Comparison of ENCODE assay signal across 11 mouse cellular contexts in the genomic region with DNA sequence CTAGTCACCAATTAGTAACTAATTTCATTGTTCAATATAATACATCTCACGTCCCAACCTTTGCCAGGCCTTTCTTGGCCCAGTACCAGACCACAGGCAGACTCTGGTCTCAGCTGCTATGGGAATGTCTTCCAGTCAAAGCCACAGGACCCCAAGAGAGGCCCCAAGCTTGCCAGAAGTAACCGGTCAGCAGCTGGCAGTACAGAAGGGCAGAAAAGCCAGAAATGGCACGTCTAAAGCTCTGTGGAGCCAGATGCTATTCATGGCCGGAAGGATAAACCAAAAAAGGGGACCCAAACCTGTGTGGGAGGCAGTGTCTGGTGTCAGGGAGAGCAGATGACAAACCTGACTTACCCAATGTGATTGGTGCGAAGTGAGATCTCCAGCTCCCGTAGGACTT. TPM values are rescaled to one million over a fixed set of nuclear protein-coding genes. Genes with fewer than 3 reads are reported as not detected.
DNase-seq lines count a peak whose midpoint lies in the region; ATAC-seq and TF ChIP-seq lines count a peak whose summit lies in the region.
"Had no signal": no experiment of that assay in that cellular context is flagged by ENCODE, and none has a peak within 500 bp of the region (broad histone marks: within the 10 kb centered on the region; RNA-seq: fewer than 3 reads in every experiment).

No protein-coding gene starts in this region.

- H3K4me3 ChIP-seq in forebrain, embryonic 15.5 days: no peak overlapping the region
- no peak overlapping the region for H3K4me3 ChIP-seq in forebrain, embryonic 16.5 days (replicated peaks; ENCODE audit: low read length)
- no peak overlapping the region for H3K4me3 ChIP-seq in CH12.LX (replicated peaks in 1 of 3; ENCODE audit: low read depth in 2 of 3, low read length in 2 of 3, poor library complexity in 1 of 3)
- no peak overlapping the region for H3K4me3 ChIP-seq in limb, embryonic 10.5 days
- H3K4me3 ChIP-seq: midbrain, embryonic 12.5 days had no signal

- H3K9ac ChIP-seq in forebrain, embryonic 15.5 days (replicated peaks): no peak overlapping the region
- no peak overlapping the region for H3K9ac ChIP-seq in forebrain, embryonic 16.5 days (replicated peaks; ENCODE audit: low read depth, low read length)
- no peak overlapping the region for H3K9ac ChIP-seq in CH12.LX (ENCODE audit: insufficient read depth, low read depth)
- H3K9ac ChIP-seq: midbrain, embryonic 12.5 days had no signal

- TF ChIP-seq RAD21 in CH12.LX (IDR thresholded peaks at IDR 0.05; ENCODE audit: low read depth, low read length): no peak

- dilution Hi-C loops in CH12.LX (cut with MboI; ENCODE audit: extremely low pct_ligation_motif_present, extremely low pct_unique_long_range_greater_than_20kb, low sequenced_read_pairs): no loop called here

- intact Hi-C loops in left cerebral cortex, postnatal 25 days (cut with DNase I): no loop called here

- H3K36me3 ChIP-seq in forebrain, embryonic 15.5 days: no peaks in the 10 kb centered on the region
- H3K36me3 ChIP-seq in forebrain, embryonic 16.5 days (ENCODE audit: control insufficient read depth, insufficient read depth): no peaks in the 10 kb centered on the region
- peaks cover 16 to 68% of the 10 kb centered on the region in 2 experiments for H3K36me3 ChIP-seq in CH12.LX (replicated peaks in 1 of 2; ENCODE audit: control insufficient read depth in 1 of 2, insufficient read depth in 1 of 2, low read length in 1 of 2)
- peaks cover 63% of the 10 kb centered on the region for H3K36me3 ChIP-seq in limb, embryonic 10.5 days
- H3K36me3 ChIP-seq: midbrain, embryonic 12.5 days had no signal

- in situ Hi-C loops in CH12.LX (cut with MboI; ENCODE audit: low pct_ligation_motif_present, low pct_unique_long_range_greater_than_20kb, low sequenced_read_pairs): loop anchor here (5.0 kb wide), 1 partner anchor 33 kb away; no protein-coding TSS in a partner anchor

- H3K79me2 ChIP-seq in CH12.LX (replicated peaks; ENCODE audit: control insufficient read depth, extremely low read depth, insufficient read depth, poor library complexity, severe bottlenecking): no peaks in the 10 kb centered on the region; the same call in 1 of the 2 replicates

- 67% methylated on average over 6 of the region's 6 CpGs for WGBS in forebrain, embryonic 15.5 days
- WGBS in forebrain, embryonic 16.5 days: 75% methylated on average over 6 of the region's 6 CpGs
- 88% methylated on average over 6 of the region's 6 CpGs for WGBS in limb, embryonic 10.5 days

- DNase-seq in kidney, postnatal 10 days: peak; percentile 59
- no peak for DNase-seq in kidney, adult 8-10 months
- DNase-seq in CH12.LX (ENCODE audit: extremely low read depth): no peak
- DNase-seq in limb, embryonic 10.5 days (ENCODE audit: low spot score): no peak
- DNase-seq in adrenal gland, adult 18-20 months (ENCODE audit: low spot score in 2 of 2): no peak
- DNase-seq in left cerebral cortex, postnatal 25 days (ENCODE audit: low spot score in 2 of 2): no peak
- DNase-seq: right cerebral cortex, postnatal 4 days had no signal

- no peaks in the 10 kb centered on the region for H3K9me3 ChIP-seq in forebrain, embryonic 15.5 days
- H3K9me3 ChIP-seq in forebrain, embryonic 16.5 days (ENCODE audit: control insufficient read depth, low read length): no peaks in the 10 kb centered on the region
- no peaks in the 10 kb centered on the region for H3K9me3 ChIP-seq in CH12.LX (replicated peaks; ENCODE audit: low read length)
- H3K9me3 ChIP-seq in limb, embryonic 10.5 days (replicated peaks): no peaks in the 10 kb centered on the region
- H3K9me3 ChIP-seq: midbrain, embryonic 12.5 days had no signal

- TF ChIP-seq POLR2A in CH12.LX (IDR thresholded peaks at IDR 0.05; ENCODE audit: low read depth, low read length): no peak

- no peak for TF ChIP-seq CTCF in CH12.LX (conservative IDR thresholded peaks at IDR 0.05 in 1 of 2, IDR thresholded peaks at IDR 0.05 in 1 of 2; ENCODE audit: low read depth in 2 of 2, low read length in 2 of 2)

- H3K27me3 ChIP-seq in forebrain, embryonic 15.5 days: no peaks in the 10 kb centered on the region
- no peaks in the 10 kb centered on the region for H3K27me3 ChIP-seq in forebrain, embryonic 16.5 days (replicated peaks; ENCODE audit: control insufficient read depth, insufficient read depth, low read length)
- H3K27me3 ChIP-seq in CH12.LX (replicated peaks): no peaks in the 10 kb centered on the region
- H3K27me3 ChIP-seq in limb, embryonic 10.5 days (ENCODE audit: low read depth, poor library complexity, severe bottlenecking): no peaks in the 10 kb centered on the region
- H3K27me3 ChIP-seq: midbrain, embryonic 12.5 days had no signal

- no peak for ATAC-seq in forebrain, embryonic 15.5 days (replicated peaks)
- ATAC-seq in forebrain, embryonic 16.5 days: no peak
- ATAC-seq: inflammation-experienced regulatory T-cells, adult 6 months had no signal

- H3K4me1 ChIP-seq in forebrain, embryonic 15.5 days: peaks cover 10% of the 10 kb centered on the region; the same call in 1 of the 2 replicates
- H3K4me1 ChIP-seq in forebrain, embryonic 16.5 days (replicated peaks; ENCODE audit: control insufficient read depth, insufficient read depth, low read length): peaks cover 2% of the 10 kb centered on the region; the same call in 1 of the 2 replicates
- H3K4me1 ChIP-seq in CH12.LX (ENCODE audit: control insufficient read depth in 1 of 2, insufficient read depth in 2 of 2): peaks cover 45 to 91% of the 10 kb centered on the region in 2 experiments
- peaks cover 90% of the 10 kb centered on the region for H3K4me1 ChIP-seq in limb, embryonic 10.5 days

- no peak for TF ChIP-seq EP300 in CH12.LX (IDR thresholded peaks at IDR 0.05; ENCODE audit: low read length)

- no peak overlapping the region for H3K4me2 ChIP-seq in forebrain, embryonic 15.5 days (replicated peaks)
- no peak overlapping the region for H3K4me2 ChIP-seq in forebrain, embryonic 16.5 days (ENCODE audit: low read length)
- no peak overlapping the region for H3K4me2 ChIP-seq in CH12.LX (ENCODE audit: insufficient read depth, low read depth, poor library complexity, severe bottlenecking)
- H3K4me2 ChIP-seq: midbrain, embryonic 12.5 days had no signal

- peak overlapping the region; percentile 51; the same call in 1 of the 2 replicates for H3K27ac ChIP-seq in forebrain, embryonic 15.5 days (replicated peaks)
- H3K27ac ChIP-seq in forebrain, embryonic 16.5 days (ENCODE audit: low read length): no peak overlapping the region
- H3K27ac ChIP-seq in CH12.LX (ENCODE audit: insufficient read depth, low read depth): no peak overlapping the region
- H3K27ac ChIP-seq in limb, embryonic 10.5 days: peak overlapping the region; percentile 95

TF ChIP-seq in CH12.LX, 34 proteins besides CTCF, POLR2A, EP300 and RAD21:
- TF ChIP-seq BHLHE40 (IDR thresholded peaks at IDR 0.05; ENCODE audit: low read depth, low read length) (0 out of 2 replicates have a peak, but pooled peaks have one; percentile 15), USF2 (conservative IDR thresholded peaks at IDR 0.05; ENCODE audit: low read depth, low read length) (no peak), IRF4 (IDR thresholded peaks at IDR 0.05; ENCODE audit: low read depth, low read length) (no peak)
TF ChIP-seq in CH12.LX: peak in this region for 1.

RNA-seq across cellular contexts. Expression of gene Fmnl3, which starts 35.8 kb away (rescaled TPM):
- 9.9 and 10.2 TPM in 2 replicates for polyA plus RNA-seq in forebrain, embryonic 15.5 days (2015; fragmentation: Nextera tagmentation; extraction: Ambion mirVana)
- 8.7 and 10.3 TPM in 2 replicates for polyA plus RNA-seq in forebrain, embryonic 16.5 days (2015; fragmentation: Nextera tagmentation; extraction: Ambion mirVana)
- total RNA-seq in CH12.LX (2012; rRNA removed) (28.6 and 28.8 TPM in 2 replicates), CH12.LX (2014; rRNA removed) (23.5 and 24.2 TPM in 2 replicates)
- polyA plus RNA-seq in CH12.LX (2012; ENCODE audit: insufficient read length, low read depth): 49.3 and 50.6 TPM in 2 replicates
- 30.4 and 42.2 TPM in 2 replicates for polyA plus RNA-seq in limb, embryonic 10.5 days (2016; fragmentation: Nextera tagmentation; extraction: Ambion mirVana)
- total RNA-seq in adrenal gland, adult 18-20 months (2021): 10 to 100 TPM; 15.5 to 17.2 TPM
- total RNA-seq in left cerebral cortex, postnatal 25 days (2021): 10 to 100 TPM in 1 of 2 experiments, 1 to 10 TPM in 1; 9.5 to 10.7 TPM

RNA-seq across cellular contexts. Expression of gene Fam186b, which starts 38.8 kb away (rescaled TPM):
- polyA plus RNA-seq in forebrain, embryonic 15.5 days (2015; fragmentation: Nextera tagmentation; extraction: Ambion mirVana): 0.23 and 0.31 TPM in 2 replicates
- polyA plus RNA-seq in forebrain, embryonic 16.5 days (2015; fragmentation: Nextera tagmentation; extraction: Ambion mirVana): 0.42 and 0.50 TPM in 2 replicates
- total RNA-seq in CH12.LX (2012; rRNA removed) (0.04 TPM in 1 of 2 replicates, not detected in the other), CH12.LX (2014; rRNA removed) (not detected in 2 replicates)
- polyA plus RNA-seq in CH12.LX (2012; ENCODE audit: insufficient read length, low read depth): 0.11 TPM in 1 of 2 replicates, not detected in the other
- 0.21 and 0.29 TPM in 2 replicates for polyA plus RNA-seq in limb, embryonic 10.5 days (2016; fragmentation: Nextera tagmentation; extraction: Ambion mirVana)
- 1 to 10 TPM; 1.6 to 2.6 TPM for total RNA-seq in adrenal gland, adult 18-20 months (2021)
- total RNA-seq in left cerebral cortex, postnatal 25 days (2021): 1 to 10 TPM; 1.6 to 1.9 TPM

RNA-seq across cellular contexts. Expression of gene Prpf40b, which starts 39.6 kb away (rescaled TPM):
- 111 and 115 TPM in 2 replicates for polyA plus RNA-seq in forebrain, embryonic 15.5 days (2015; fragmentation: Nextera tagmentation; extraction: Ambion mirVana)
- polyA plus RNA-seq in forebrain, embryonic 16.5 days (2015; fragmentation: Nextera tagmentation; extraction: Ambion mirVana): 111 and 129 TPM in 2 replicates
- total RNA-seq in CH12.LX (2012; rRNA removed) (18.8 and 27.9 TPM in 2 replicates), CH12.LX (2014; rRNA removed) (11.7 and 14.3 TPM in 2 replicates)
- 31.6 and 31.8 TPM in 2 replicates for polyA plus RNA-seq in CH12.LX (2012; ENCODE audit: insufficient read length, low read depth)
- polyA plus RNA-seq in limb, embryonic 10.5 days (2016; fragmentation: Nextera tagmentation; extraction: Ambion mirVana): 59.3 and 71.2 TPM in 2 replicates
- 10 to 100 TPM; 46.0 to 50.6 TPM for total RNA-seq in adrenal gland, adult 18-20 months (2021)
- 10 to 100 TPM; 87.0 to 95.3 TPM for total RNA-seq in left cerebral cortex, postnatal 25 days (2021)

RNA-seq across cellular contexts. Expression of gene Tmbim6, which starts 58.2 kb away (rescaled TPM):
- polyA plus RNA-seq in forebrain, embryonic 15.5 days (2015; fragmentation: Nextera tagmentation; extraction: Ambion mirVana): 250 and 263 TPM in 2 replicates
- 273 and 295 TPM in 2 replicates for polyA plus RNA-seq in forebrain, embryonic 16.5 days (2015; fragmentation: Nextera tagmentation; extraction: Ambion mirVana)
- total RNA-seq in CH12.LX (2012; rRNA removed) (223 and 268 TPM in 2 replicates), CH12.LX (2014; rRNA removed) (260 and 269 TPM in 2 replicates)
- 313 and 329 TPM in 2 replicates for polyA plus RNA-seq in CH12.LX (2012; ENCODE audit: insufficient read length, low read depth)
- polyA plus RNA-seq in limb, embryonic 10.5 days (2016; fragmentation: Nextera tagmentation; extraction: Ambion mirVana): 272 and 296 TPM in 2 replicates
- 100 to 1,000 TPM; 536 to 790 TPM for total RNA-seq in adrenal gland, adult 18-20 months (2021)
- total RNA-seq in left cerebral cortex, postnatal 25 days (2021): 100 to 1,000 TPM; 331 to 338 TPM

Comparison
In these comparisons a context has a peak if more than half of its experiments do, and no peak if none do; other contexts are left out.
1. H3K27ac ChIP-seq: peak in forebrain, embryonic 15.5 days (single experiment) and limb, embryonic 10.5 days (single experiment); none in forebrain, embryonic 16.5 days (single experiment) and CH12.LX (single experiment).